Mouse (Mus musculus): Measurements from ENCODE around the gene Cabp7. TPM values are rescaled to one million over a fixed set of nuclear protein-coding genes. Genes with fewer than 3 reads are reported as not detected.

Gene Cabp7
- 0.15 and 0.41 TPM in 2 replicates for total RNA-seq (2021)
- long read RNA-seq, experiment 1, result 0 reads
- long read RNA-seq, experiment 2, result 0 reads

- no peak for DNase-seq
Observed at GRCm38 (mm10) chr11:4746733-4747132, at the start of gene Cabp7. TSS of gene Cabp7 (minus strand) at chr11:4746778.

GRCm38 (mm10) chr11:4793006-4793405 is 46.4 kb upstream of the Cabp7 start:
- no peak for DNase-seq

GRCm38 (mm10) chr11:4791549-4791948 is 45.0 kb upstream of the Cabp7 start:
- DNase-seq, result no peak

- no peak for DNase-seq
Observed at GRCm38 (mm10) chr11:4789691-4790090, 43.1 kb upstream of the Cabp7 start.

GRCm38 (mm10) chr11:4784629-4785142 is 38.1 kb upstream of the Cabp7 start:
- peak; percentile 52 for DNase-seq

- DNase-seq, result no peak
Observed at GRCm38 (mm10) chr11:4783116-4783515, 36.5 kb upstream of the Cabp7 start.

GRCm38 (mm10) chr11:4780927-4781326 is 34.3 kb upstream of the Cabp7 start:
- DNase-seq, result no peak

GRCm38 (mm10) chr11:4772925-4773324 is 26.3 kb upstream of the Cabp7 start:
- peak; percentile 85 for DNase-seq

GRCm38 (mm10) chr11:4771756-4772155 is 25.2 kb upstream of the Cabp7 start:
- no peak for DNase-seq

- DNase-seq, result no peak
Observed at GRCm38 (mm10) chr11:4769881-4770280, 23.3 kb upstream of the Cabp7 start.

- no peak for DNase-seq
Observed at GRCm38 (mm10) chr11:4769293-4769692, 22.7 kb upstream of the Cabp7 start.

GRCm38 (mm10) chr11:4768399-4768798 is 21.8 kb upstream of the Cabp7 start:
- no peak for DNase-seq

GRCm38 (mm10) chr11:4764476-4764875 is 17.9 kb upstream of the Cabp7 start:
- peak; percentile 69 for DNase-seq

GRCm38 (mm10) chr11:4763631-4764030 is 17.1 kb upstream of the Cabp7 start:
- no peak for DNase-seq

GRCm38 (mm10) chr11:4762511-4762910 is 15.9 kb upstream of the Cabp7 start:
- no peak for DNase-seq

- no peak for DNase-seq
Observed at GRCm38 (mm10) chr11:4761991-4762390, 15.4 kb upstream of the Cabp7 start.

- peak; percentile 39 for DNase-seq
Observed at GRCm38 (mm10) chr11:4760438-4760837, 13.9 kb upstream of the Cabp7 start.

GRCm38 (mm10) chr11:4757789-4758158 is 11.2 kb upstream of the Cabp7 start:
- no peak for DNase-seq

- DNase-seq, result no peak
Observed at GRCm38 (mm10) chr11:4756984-4757788, 10.6 kb upstream of the Cabp7 start.

GRCm38 (mm10) chr11:4756460-4756859 is 9.9 kb upstream of the Cabp7 start:
- DNase-seq, result no peak

- no peak for DNase-seq
Observed at GRCm38 (mm10) chr11:4754867-4755266, 8.3 kb upstream of the Cabp7 start.

GRCm38 (mm10) chr11:4754036-4754435 is 7.5 kb upstream of the Cabp7 start:
- DNase-seq, result no peak

GRCm38 (mm10) chr11:4752836-4753235 is 6.3 kb upstream of the Cabp7 start:
- DNase-seq, result no peak

GRCm38 (mm10) chr11:4750263-4750662 is 3.7 kb upstream of the Cabp7 start:
- peak; percentile 92 for DNase-seq
